Mouse (Mus musculus) T-helper 1 cell (primary cell): ENCODE results near the gene Gm21828.
"Not testable (repeated sequence)": the region's sequence is repeated elsewhere in the genome, so short reads cannot be mapped to it uniquely, and the experiment has no call there.

Experiments used
- in situ Hi-C: fragments of 300-600 bp; cut with MboI, MseI; formaldehyde crosslinking; loops from one replicate; pipeline ENCODE4 v1.15.1; 2025; ENCODE audit warnings: high pct_unique_total_duplicates

The Gm21828 gene

DNA sequence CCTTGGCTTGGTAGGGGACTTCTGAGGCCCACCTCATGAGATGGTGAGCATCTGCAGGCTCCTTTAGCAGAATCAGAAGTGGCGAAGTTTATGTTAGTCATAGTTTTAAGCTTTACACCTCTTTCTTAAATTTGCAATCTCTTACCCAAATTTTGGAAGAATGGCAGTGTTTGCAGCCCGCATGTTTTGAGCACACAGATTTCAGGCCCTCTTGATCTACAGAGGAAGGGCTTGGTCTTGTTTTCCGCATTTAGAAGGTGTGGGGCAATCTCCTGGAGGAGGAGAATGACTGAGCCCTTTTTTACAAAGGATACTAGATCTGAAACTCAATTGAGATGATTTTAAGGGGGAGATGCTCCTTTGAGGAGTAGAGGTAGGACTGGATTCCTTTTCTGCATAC, at the start of gene Gm21828:
Gene Gm21828 (minus strand): TSS at position 101 of the 400 bp plus-strand sequence.
- in situ Hi-C loops = not testable (repeated sequence)

DNA sequence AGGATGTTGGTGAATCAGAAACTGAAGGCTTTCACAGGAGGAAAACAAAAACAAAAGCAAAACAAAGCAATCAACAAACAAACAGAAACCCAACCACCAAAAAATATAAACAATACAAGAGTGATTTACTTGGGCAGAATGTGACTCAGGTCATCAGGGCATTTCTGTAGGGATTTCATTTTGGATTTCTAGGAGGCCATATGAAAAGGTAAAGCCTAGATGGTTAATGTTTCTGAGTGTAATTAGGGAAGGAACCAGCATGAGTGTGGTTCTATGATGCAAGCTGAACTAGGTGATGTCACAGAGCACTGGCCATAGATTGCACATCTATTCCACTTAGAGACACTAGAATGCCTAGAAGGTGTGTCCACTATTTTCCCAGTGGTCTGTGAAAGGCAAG, 28.4 kb upstream of the Gm21828 start, which contains the start of the genes Gm21440 and Gm21454:
Gene Gm21440 (plus strand): TSS at position 301 of the 400 bp plus-strand sequence.
Gene Gm21454 (plus strand): TSS at position 352 of the 400 bp plus-strand sequence.
- in situ Hi-C loops = not testable (repeated sequence)
